Mouse (Mus musculus): ENCODE results near the gene Cdip1. TPM values are rescaled to one million over a fixed set of nuclear protein-coding genes. Genes with fewer than 3 reads are reported as not detected.
A peak's percentile ranks its signal among the peaks of the same experiment; 100 is the strongest.
"Not testable (repeated sequence)": the region's sequence is repeated elsewhere in the genome, so short reads cannot be mapped to it uniquely, and the experiment has no call there.

The Cdip1 gene
- total RNA-seq (2022) = 100 to 1,000 TPM; 120 to 148 (median 143) TPM

- peak; percentile 93 for DNase-seq
Observed at GRCm38 (mm10) chr16:4789810-4790559, at the start of gene Cdip1. Gene Cdip1, minus strand, starts transcription at chr16:4790292.

- DNase-seq = no peak
Observed at GRCm38 (mm10) chr16:4839552-4839951, 49.5 kb upstream of the Cdip1 start.

GRCm38 (mm10) chr16:4837631-4838030, 47.5 kb upstream of the Cdip1 start:
- no peak for DNase-seq

DNA sequence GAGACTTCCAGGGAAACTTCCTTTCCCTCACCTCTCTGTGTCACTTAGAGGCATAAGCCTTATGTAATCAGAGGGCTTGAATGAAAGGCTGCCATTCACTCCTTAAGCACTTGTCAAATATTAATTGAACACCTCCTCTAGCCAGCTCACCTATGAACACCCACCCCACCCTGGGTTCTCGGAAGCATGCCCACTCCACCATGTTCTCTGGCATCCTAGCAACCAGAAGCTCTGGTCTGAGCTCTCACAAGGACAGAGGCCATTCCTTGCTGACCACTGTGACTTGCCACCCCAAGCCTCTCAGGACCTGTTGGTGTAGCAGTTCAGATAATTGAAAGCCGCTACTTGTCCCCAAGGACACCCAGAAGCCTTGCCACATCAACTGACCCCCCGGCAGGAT, 45.1 kb upstream of the Cdip1 start, which contains the start of gene 4930562C15Rik:
Gene 4930562C15Rik, plus strand, starts transcription at position 226 of the 400 bp plus-strand sequence.
- no peak for DNase-seq

GRCm38 (mm10) chr16:4833858-4834257, 43.8 kb upstream of the Cdip1 start:
- DNase-seq = no peak

GRCm38 (mm10) chr16:4831650-4832419, 41.7 kb upstream of the Cdip1 start:
- peak; percentile 39 for DNase-seq

- no peak for DNase-seq
Observed at GRCm38 (mm10) chr16:4829271-4829900, 39.3 kb upstream of the Cdip1 start.

GRCm38 (mm10) chr16:4827639-4828038, 37.5 kb upstream of the Cdip1 start:
- DNase-seq = no peak

DNA sequence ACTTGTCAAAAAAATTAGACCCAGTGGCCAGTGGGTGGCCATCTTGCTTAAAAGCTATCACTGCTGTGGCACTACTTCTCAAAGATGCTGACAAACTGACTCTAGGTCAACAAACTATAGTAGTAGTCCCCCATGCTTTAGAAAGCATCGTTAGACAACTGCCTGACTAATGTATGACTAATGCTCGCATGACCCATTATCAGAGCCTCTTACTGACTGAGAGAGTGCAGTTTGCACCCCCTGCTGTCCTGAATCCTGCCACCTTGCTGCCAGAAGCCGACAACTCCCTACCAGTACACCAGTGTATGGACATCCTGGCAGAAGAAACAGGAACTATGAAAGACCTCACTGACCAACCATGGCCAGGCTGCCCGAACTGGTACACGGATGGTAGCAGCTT, 34.4 kb upstream of the Cdip1 start:
- not testable (repeated sequence) for DNase-seq

DNA sequence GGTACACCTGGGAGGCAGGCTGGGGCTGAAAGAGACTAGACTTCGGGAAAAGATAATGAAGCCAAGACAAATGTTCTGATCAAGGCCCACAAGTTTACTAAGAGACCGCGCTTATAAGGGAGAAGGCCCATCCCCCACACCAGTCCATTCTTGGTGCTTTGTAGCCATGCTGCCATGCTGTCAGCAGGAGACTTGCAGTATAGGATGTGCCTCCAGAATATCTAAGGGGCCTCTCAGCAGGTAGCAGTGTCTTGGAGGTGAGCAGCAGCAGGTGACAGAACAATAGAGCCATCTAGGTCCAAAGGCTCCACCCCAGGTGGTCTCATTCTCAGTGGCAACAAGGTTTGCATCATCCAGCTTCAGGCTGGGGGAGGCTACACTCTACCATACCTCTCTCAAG, 28.3 kb upstream of the Cdip1 start:
- DNase-seq = no peak

GRCm38 (mm10) chr16:4796631-4797030, 6.5 kb upstream of the Cdip1 start:
- no peak for DNase-seq

- no peak for DNase-seq
Observed at GRCm38 (mm10) chr16:4791332-4791731, 1.2 kb upstream of the Cdip1 start.

DNA sequence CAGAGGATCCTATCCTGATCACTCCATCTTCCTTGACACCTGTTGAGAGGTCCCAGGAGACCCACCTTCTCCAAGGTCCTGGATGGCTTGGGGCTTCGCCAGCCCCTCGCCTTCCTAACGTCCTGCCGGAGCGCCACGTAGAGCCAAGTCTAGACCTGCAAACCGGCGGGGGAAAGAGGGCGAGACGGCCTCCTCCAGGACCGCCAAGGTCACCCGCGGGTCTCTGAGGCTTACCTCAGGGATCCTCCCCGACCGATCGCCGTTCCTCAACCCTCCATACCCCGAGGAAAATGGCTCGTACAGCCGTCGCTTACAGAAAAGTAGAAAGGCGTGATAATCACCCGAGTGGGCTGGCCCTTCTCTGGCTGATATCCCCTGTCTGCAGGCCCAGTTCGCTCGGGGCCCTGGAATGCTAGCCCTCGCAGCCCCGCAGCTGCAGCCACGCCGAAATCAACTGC, 752 bp downstream of the Cdip1 start:
- peak; percentile 49 for DNase-seq

- no peak for DNase-seq
Observed at GRCm38 (mm10) chr16:4788176-4788575, 1.9 kb downstream of the Cdip1 start.

DNA sequence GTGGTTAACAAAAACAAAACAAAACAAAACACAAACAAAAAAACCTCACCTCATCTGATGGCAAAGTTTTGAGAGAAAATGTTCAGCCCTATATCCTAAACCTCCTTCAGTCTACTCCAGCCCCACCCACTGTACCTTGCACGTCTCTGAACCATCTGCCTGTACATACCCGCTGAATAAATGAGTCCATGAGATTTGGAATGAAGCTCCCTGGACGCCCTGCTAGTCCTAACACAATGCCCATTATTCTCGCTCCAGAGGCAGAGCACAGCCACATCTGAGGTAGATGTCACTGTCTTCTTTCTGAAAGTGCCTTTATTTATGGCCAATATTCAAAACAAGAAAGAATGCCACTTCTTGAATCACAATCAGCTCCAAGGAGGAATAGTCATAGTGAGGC, 4.4 kb downstream of the Cdip1 start:
- no peak for DNase-seq

- DNase-seq = no peak
Observed at GRCm38 (mm10) chr16:4782515-4782914, 7.6 kb downstream of the Cdip1 start.

DNA sequence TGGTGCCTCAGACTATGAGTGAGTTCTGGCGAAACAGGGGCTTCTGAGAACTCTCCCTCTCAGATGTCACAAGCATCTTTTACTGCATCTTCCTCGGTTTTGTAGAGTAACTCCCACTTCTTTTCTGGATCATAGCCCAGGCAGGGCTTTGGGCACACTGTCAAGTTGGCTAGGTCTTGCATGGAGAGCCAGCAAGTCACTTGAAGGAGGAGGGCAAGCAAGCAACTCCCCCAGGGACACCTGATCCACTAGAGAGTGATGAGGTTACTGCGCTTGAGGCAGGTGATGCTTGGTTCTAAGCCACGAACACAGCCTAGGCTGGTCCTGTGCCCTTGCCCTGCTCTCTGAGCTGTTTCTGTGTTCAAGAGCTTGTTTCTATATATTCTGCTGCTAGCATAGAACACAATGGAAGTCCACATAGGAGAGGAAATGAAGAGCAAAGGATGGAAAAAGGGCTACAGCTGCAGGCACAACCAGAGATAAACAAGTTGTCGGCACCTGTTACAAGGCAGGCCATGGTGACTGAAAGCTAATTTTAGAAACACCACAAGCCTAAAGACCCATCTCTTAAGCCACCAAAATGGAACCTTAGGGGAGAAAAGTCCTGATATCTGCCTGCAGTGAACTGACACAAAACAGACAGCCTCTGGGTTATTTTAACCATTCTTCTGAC, 8.4 kb downstream of the Cdip1 start:
- peak; percentile 56 for DNase-seq

GRCm38 (mm10) chr16:4778940-4779339, 11.2 kb downstream of the Cdip1 start:
- no peak for DNase-seq

- DNase-seq = no peak
Observed at GRCm38 (mm10) chr16:4777905-4778609, 12.0 kb downstream of the Cdip1 start.

DNA sequence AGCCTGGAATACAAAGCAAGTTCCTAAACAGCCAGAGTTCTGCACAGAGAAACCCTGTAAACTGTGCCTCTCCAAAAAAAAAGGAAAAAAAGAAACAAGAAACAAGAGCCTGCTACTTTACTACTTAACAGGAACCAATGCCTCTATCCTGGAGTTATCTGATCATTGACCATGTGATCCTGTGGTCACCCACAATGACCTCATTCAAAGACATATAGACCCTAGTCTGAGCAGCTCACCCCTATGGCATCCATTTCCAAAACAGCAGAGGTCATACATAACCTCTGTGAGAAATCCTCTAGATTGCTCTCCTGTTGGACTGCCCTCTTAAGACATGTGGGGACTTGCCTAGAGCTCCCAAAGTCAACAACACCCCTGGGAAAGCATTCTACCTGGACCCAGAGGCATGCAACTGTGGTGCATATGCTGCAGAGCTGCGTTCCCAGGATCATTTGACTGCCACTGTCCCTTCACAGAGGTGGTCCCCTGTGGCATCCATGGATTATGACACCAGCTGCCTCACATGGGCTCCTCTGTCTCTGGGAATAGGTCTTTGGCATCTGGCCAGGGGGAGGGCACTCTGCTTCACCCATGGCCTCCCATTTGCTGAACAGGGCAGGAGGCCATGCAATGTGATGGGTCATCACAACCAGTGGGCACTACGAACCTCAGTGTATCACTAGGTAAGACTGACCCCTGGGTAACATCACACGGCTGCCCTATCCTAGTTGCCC, 12.8 kb downstream of the Cdip1 start:
- no peak for DNase-seq

DNA sequence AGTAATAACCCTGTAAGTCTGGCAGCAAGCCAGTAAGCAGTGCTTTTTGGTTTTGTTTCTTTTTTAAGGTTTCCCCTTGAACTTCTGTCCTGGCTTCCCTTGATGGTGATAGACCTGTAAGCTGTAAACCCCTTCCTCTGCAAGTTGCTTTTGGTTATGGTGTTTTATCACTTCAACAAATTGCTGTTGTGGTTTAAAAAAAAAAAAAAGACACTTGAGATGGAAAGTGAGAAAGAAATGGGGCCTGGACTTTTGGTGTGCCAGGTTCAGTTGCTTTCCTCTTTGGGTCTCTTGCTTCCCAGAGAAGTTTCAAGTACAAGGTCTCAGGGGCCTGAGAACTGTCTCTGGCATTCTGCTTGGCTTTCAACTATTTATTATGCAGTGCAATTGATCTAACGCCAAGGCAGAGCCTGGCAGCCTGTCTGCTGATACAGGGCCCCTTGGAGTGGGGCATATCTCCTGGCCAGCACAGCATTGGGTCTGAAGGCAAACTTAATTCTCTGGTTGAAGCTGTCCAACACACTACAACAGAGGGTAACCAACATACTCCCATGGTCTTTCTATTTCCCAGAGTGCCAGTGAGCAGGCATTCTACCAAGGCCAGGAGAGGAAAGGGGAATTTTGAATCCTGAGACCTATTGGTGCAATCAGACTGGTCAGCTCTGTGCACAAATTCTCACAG, 16.7 kb downstream of the Cdip1 start:
- no peak for DNase-seq

All from adrenal gland, adult 8-10 months (tissue).